Mouse (Mus musculus) ES-E14 (cell line): ENCODE measurements around the gene Syf2. TPM values are rescaled to one million over a fixed set of nuclear protein-coding genes. Genes with fewer than 3 reads are reported as not detected.
"Not testable (repeated sequence)": the region's sequence is repeated elsewhere in the genome, so short reads cannot be mapped to it uniquely, and the experiment has no call there.

Source experiments
- DNase-seq: peaks from one replicate; pipeline ENCODE4 v3.0.0-alpha.2; 2013; ENCODE audit warnings: low read depth, low spot score
- H3K27ac ChIP-seq: 2 replicates; pipeline ENCODE4 v1.5.1; 2012; ENCODE audit warnings: low read depth, mild to moderate bottlenecking, low read length, moderate library complexity, mixed read lengths; ENCODE audit not compliant: poor library complexity, insufficient read depth, severe bottlenecking
- H3K36me3 ChIP-seq: 2 replicates; pipeline ENCODE4 v1.6.1; 2012; ENCODE audit warnings: mild to moderate bottlenecking, low read length, moderate library complexity, mixed read lengths; ENCODE audit not compliant: control insufficient read depth, poor library complexity, insufficient read depth, severe bottlenecking
- H3K4me1 ChIP-seq, 2 experiments: fragments of 150-350 bp in 1 of 2; sonication (generic) in 1 of 2; 2 replicates each; pipeline ENCODE4 v1.6.1; 2012; ENCODE audit warnings: low read length in 2 of 2, mild to moderate bottlenecking in 1 of 2, mixed read lengths in 1 of 2; ENCODE audit not compliant: control insufficient read depth in 2 of 2, insufficient read depth in 2 of 2, poor library complexity in 1 of 2
- H3K4me3 ChIP-seq, 2 experiments: fragments of 150-350 bp in 1 of 2; sonication (generic) in 1 of 2; 2 replicates each; pipeline ENCODE4 v1.5.1; 2012; ENCODE audit warnings: low read length in 2 of 2, low read depth in 1 of 2, mild to moderate bottlenecking in 1 of 2, mixed read lengths in 1 of 2; ENCODE audit not compliant: insufficient read depth in 1 of 2, poor library complexity in 1 of 2, severe bottlenecking in 1 of 2
- H3K9ac ChIP-seq: 2 replicates; pipeline ENCODE4 v1.6.1; 2012; ENCODE audit warnings: low read depth, mild to moderate bottlenecking, low read length, mixed read lengths; ENCODE audit not compliant: poor library complexity, insufficient read depth, severe bottlenecking
- H3K9me3 ChIP-seq: fragments of 150-350 bp; sonication (generic); 2 replicates; pipeline ENCODE4 v1.6.1; 2012; ENCODE audit warnings: low read depth, mild to moderate bottlenecking, low read length; ENCODE audit not compliant: control insufficient read depth, insufficient read depth
- CHD2 ChIP-seq: IDR thresholded peaks from 2 replicates; pipeline ENCODE4 v1.6.1; 2014; ENCODE audit warnings: mild to moderate bottlenecking, low read depth, low read length, inconsistent platforms
- HCFC1 ChIP-seq: IDR thresholded peaks from 2 replicates; pipeline ENCODE4 v1.6.1; 2012; ENCODE audit warnings: low read length, inconsistent platforms, borderline replicate concordance; ENCODE audit not compliant: insufficient read depth
- MAFK ChIP-seq: IDR thresholded peaks from 2 replicates; pipeline ENCODE4 v1.6.1; 2014; ENCODE audit warnings: mild to moderate bottlenecking, low read depth, low read length, inconsistent platforms; ENCODE audit not compliant: insufficient read depth
- ZC3H11A ChIP-seq: IDR thresholded peaks from 2 replicates; pipeline ENCODE4 v1.6.1; 2012; ENCODE audit warnings: low read depth, mild to moderate bottlenecking, inconsistent platforms, low read length, borderline replicate concordance
- ZNF384 ChIP-seq: IDR thresholded peaks from 2 replicates; pipeline ENCODE4 v1.6.1; 2012; ENCODE audit warnings: low read depth, low read length, inconsistent platforms
- in situ Hi-C, 2 experiments: fragments of 600-800 bp; cut with MboI; formaldehyde crosslinking; loops; one replicate each; pipeline ENCODE4 v1.15.1; 2025; ENCODE audit warnings: low sequenced_read_pairs in 2 of 2, inconsistent platforms in 1 of 2; ENCODE audit not compliant: unreplicated experiment in 2 of 2
- total RNA-seq: library from RNA; depleted of rRNA; stranded (reverse); fragments of 300-350 nt; gene quantifications from 2 replicates; pipeline ENCODE4 v1.2.3, GENCODE M21; 2012

Gene Syf2
- total RNA-seq, 1 experiment, result 76.6 TPM

GRCm38 (mm10) chr4:134892096-134892495 is 38.6 kb upstream of the Syf2 start:
- in situ Hi-C loops, result no loop called here
- H3K9me3 ChIP-seq, result no peaks in the 10 kb centered on the region
- no peak for TF ChIP-seq MAFK
- TF ChIP-seq CHD2, result no peak
- no peak for TF ChIP-seq ZC3H11A
- no peak for TF ChIP-seq HCFC1
- TF ChIP-seq ZNF384, result no peak
- H3K4me1 ChIP-seq, result peaks cover 0 to 6% of the 10 kb centered on the region in 2 experiments; a peak in 1 of 4 replicates
- no peak for DNase-seq
- H3K9ac ChIP-seq, result no peak overlapping the region
- H3K27ac ChIP-seq, result no peak overlapping the region
- no peak overlapping the region for H3K4me3 ChIP-seq
- H3K36me3 ChIP-seq, result peaks cover 4% of the 10 kb centered on the region; the same call in 1 of the 2 replicates

DNA sequence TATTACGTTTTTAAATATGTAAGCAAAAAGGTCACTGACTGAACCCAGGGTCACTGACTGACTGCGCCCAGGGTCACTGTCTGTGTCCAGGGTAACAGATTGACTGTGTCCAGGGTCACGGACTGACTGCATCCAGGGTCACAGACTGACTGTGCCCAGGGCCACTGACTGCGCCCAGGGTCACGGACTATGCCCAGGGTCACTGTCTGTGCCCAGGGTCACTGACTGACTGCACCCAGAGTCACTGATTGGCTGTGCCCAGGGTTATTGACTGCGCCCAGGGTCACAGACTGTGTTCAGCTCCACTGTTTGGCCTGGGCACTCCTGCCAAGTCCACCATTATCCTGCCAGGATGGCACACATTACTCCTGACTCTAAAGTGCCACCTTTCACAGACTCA is 33.4 kb upstream of the Syf2 start:
- no peak for TF ChIP-seq MAFK
- no peak for TF ChIP-seq ZNF384
- TF ChIP-seq CHD2, result no peak
- no peak for TF ChIP-seq HCFC1
- Histone ChIP-seq H3K4me1 (peaks cover 0 to 10% of the 10 kb centered on the region in 2 experiments; a peak in 1 of 4 replicates), H3K9ac (no peak overlapping the region), H3K36me3 (peaks cover 32% of the 10 kb centered on the region), H3K4me3 (no peak overlapping the region), H3K9me3 (no peaks in the 10 kb centered on the region), H3K27ac (no peak overlapping the region)
- DNase-seq, result no peak
- in situ Hi-C loops, result no loop called here

GRCm38 (mm10) chr4:134901126-134901525 is 29.6 kb upstream of the Syf2 start:
- no peak for DNase-seq
- in situ Hi-C loops, result no loop called here
- H3K36me3 ChIP-seq, result peaks cover 52% of the 10 kb centered on the region

GRCm38 (mm10) chr4:134903046-134903445 is 27.7 kb upstream of the Syf2 start:
- Histone ChIP-seq H3K4me1 (0 out of 4 replicates have a peak, but pooled peaks cover 0 to 4% of the 10 kb centered on the region in 2 experiments), H3K9ac (no peak overlapping the region), H3K9me3 (no peaks in the 10 kb centered on the region), H3K27ac (no peak overlapping the region), H3K4me3 (no peak overlapping the region), H3K36me3 (peaks cover 54% of the 10 kb centered on the region)
- no peak for TF ChIP-seq CHD2
- no peak for DNase-seq
- in situ Hi-C loops, result no loop called here

More at GRCm38 (mm10) chr4:134901126-134901525, 29.6 kb upstream of the Syf2 start:
- TF ChIP-seq ZC3H11A, result no peak
- no peak for TF ChIP-seq ZNF384
- no peak for TF ChIP-seq MAFK
- Histone ChIP-seq H3K9me3 (no peaks in the 10 kb centered on the region), H3K4me1 (0 out of 4 replicates have a peak, but pooled peaks cover 0 to 3% of the 10 kb centered on the region in 2 experiments), H3K27ac (no peak overlapping the region), H3K4me3 (no peak overlapping the region), H3K9ac (no peak overlapping the region; the same call in 1 of the 2 replicates)

GRCm38 (mm10) chr4:134911406-134911805 is 19.3 kb upstream of the Syf2 start:
- H3K4me1 ChIP-seq, H3K27ac ChIP-seq, in situ Hi-C loops, H3K4me3 ChIP-seq, H3K9ac ChIP-seq, DNase-seq, H3K9me3 ChIP-seq: not testable (repeated sequence)
- peaks cover 30% of the 10 kb centered on the region for H3K36me3 ChIP-seq
